Mouse (Mus musculus): ENCODE measurements at regions not wholly inside any gene's neighbourhood (a gene's known extent, or its start where the extent isn't known, plus 50 kb on each side); places are given as distances from the start of the nearest gene placed in this dataset.

- intact Hi-C loops (cut with DNase I) = loop anchor here (10.0 kb wide), 3 partner anchors 170 to 440 kb away; partner anchors contain the start of gene Slc38a2
- peak; percentile 39 for DNase-seq
Measured at GRCm38 (mm10) chr15:97135291-97135690, 79.5 kb upstream of the Slc38a4 start.

- DNase-seq = no peak
- intact Hi-C loops (cut with DNase I) = no loop called here
Measured at GRCm38 (mm10) chr15:97127771-97128170, 72.0 kb upstream of the Slc38a4 start.

- intact Hi-C loops (cut with DNase I) = no loop called here
Measured at GRCm38 (mm10) chr15:97125836-97126822, 70.4 kb upstream of the Slc38a4 start.

GRCm38 (mm10) chr15:97122263-97122662 lies 66.5 kb upstream of the Slc38a4 start:
- DNase-seq = no peak
- intact Hi-C loops (cut with DNase I) = no loop called here

More at GRCm38 (mm10) chr15:97125836-97126822, 70.4 kb upstream of the Slc38a4 start:
- DNase-seq = no peak

- DNase-seq = no peak
- intact Hi-C loops (cut with DNase I) = no loop called here
Measured at GRCm38 (mm10) chr15:97112452-97113200, 56.9 kb upstream of the Slc38a4 start.

GRCm38 (mm10) chr15:97111320-97112192 lies 55.8 kb upstream of the Slc38a4 start:
- intact Hi-C loops (cut with DNase I) = no loop called here

GRCm38 (mm10) chr15:97107779-97108178 lies 52.0 kb upstream of the Slc38a4 start:
- intact Hi-C loops (cut with DNase I) = no loop called here
- DNase-seq = no peak

More at GRCm38 (mm10) chr15:97111320-97112192, 55.8 kb upstream of the Slc38a4 start:
- no peak for DNase-seq

GRCm38 (mm10) chr15:97106556-97106955 lies 50.8 kb upstream of the Slc38a4 start:
- no peak for DNase-seq
- intact Hi-C loops (cut with DNase I) = no loop called here
